Mouse (Mus musculus) C2C12 (cell line): ENCODE results near the gene Gp9.

Source experiments
- CEBPB ChIP-seq: IDR thresholded peaks from one replicate; pipeline ENCODE4 v1.6.1; 2011; ENCODE audit warnings: low read depth, mild to moderate bottlenecking, control low read depth, moderate library complexity
- CTCF ChIP-seq: IDR thresholded peaks from one replicate; pipeline ENCODE4 v1.5.1; 2011; ENCODE audit not compliant: control insufficient read depth, insufficient read depth, insufficient read length
- FOSL1 ChIP-seq: IDR thresholded peaks from one replicate; pipeline ENCODE4 v1.8.0; 2011; ENCODE audit warnings: mild to moderate bottlenecking, low read length; ENCODE audit not compliant: poor library complexity, insufficient read depth, severe bottlenecking
- MAX ChIP-seq: IDR thresholded peaks from one replicate; pipeline ENCODE4 v1.6.1; 2011; ENCODE audit warnings: mild to moderate bottlenecking, control low read depth
- MYOD1 ChIP-seq: IDR thresholded peaks from one replicate; pipeline ENCODE4 v1.6.1; 2011; ENCODE audit warnings: low read depth; ENCODE audit not compliant: control insufficient read depth, insufficient read length
- MYOG ChIP-seq: IDR thresholded peaks from one replicate; pipeline ENCODE4 v1.6.1; 2011; ENCODE audit not compliant: control insufficient read depth, insufficient read length; ENCODE audit errors: extremely low read depth
- USF1 ChIP-seq: IDR thresholded peaks from one replicate; pipeline ENCODE4 v1.6.1; 2011; ENCODE audit warnings: low read depth, mild to moderate bottlenecking, control low read depth, moderate library complexity

DNA sequence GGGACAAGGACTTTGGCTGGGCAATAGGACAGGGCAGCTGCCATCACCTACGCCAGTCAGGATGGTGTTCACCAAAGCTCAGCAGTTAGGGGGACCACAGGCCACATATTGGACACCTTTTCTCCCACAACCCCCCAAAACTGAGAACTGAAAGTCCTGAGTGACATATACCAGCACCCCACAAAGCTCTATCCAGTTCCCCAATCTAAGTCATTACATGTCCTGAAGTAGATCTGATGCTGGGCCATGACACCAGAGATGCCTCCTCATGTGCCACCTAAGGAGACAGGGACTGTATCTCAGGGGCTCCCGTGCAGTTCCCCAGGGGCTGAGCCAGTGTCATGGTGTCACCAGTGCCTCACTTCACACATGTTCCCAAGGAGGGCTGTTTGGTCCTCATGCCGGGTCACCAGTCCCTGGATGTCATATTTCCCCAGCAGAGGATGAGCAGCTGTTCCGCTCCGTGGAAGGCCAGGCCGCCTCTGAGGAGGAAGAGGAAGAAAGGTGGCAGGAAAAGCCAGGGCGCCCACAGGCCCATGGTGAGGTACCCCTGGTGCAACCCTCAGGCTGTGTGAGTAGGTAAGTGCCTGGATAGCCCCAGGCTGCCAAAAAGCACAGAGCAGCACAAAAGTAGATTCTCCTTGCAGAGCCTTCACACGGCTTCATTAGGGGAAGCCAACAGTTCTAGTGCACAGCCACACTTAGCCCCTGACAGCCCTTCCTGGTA is 27.5 kb upstream of the Gp9 start:
- no peak for TF ChIP-seq MYOD1
- no peak for TF ChIP-seq USF1
- no peak for TF ChIP-seq CTCF
- no peak for TF ChIP-seq MYOG
- no peak for TF ChIP-seq CEBPB
- TF ChIP-seq MAX: no peak
- no peak for TF ChIP-seq FOSL1
